Comparison of ENCODE assay signal across 9 mouse cellular contexts in genomic region chr7:67199412-67199811, GRCm38 (mm10). TPM values are rescaled to one million over a fixed set of nuclear protein-coding genes. Genes with fewer than 3 reads are reported as not detected.
DNase-seq lines count a peak whose midpoint lies in the region; ATAC-seq and TF ChIP-seq lines count a peak whose summit lies in the region.
"Had no signal": no experiment of that assay in that cellular context is flagged by ENCODE, and none has a peak within 500 bp of the region (broad histone marks: within the 10 kb centered on the region; RNA-seq: fewer than 3 reads in every experiment).

No protein-coding gene starts in this region.

- no peak overlapping the region for H3K27ac ChIP-seq in heart, embryonic 16.5 days (ENCODE audit: low read length)
- H3K27ac ChIP-seq in left cerebral cortex, adult 2 months = no peak overlapping the region
- H3K27ac ChIP-seq in midbrain, embryonic 16.5 days (ENCODE audit: low read length) = no peak overlapping the region
- H3K27ac ChIP-seq: limb, embryonic 12.5 days had no signal

- 13% methylated on average over 10 of the region's 10 CpGs for WGBS in heart, embryonic 16.5 days
- 19% methylated on average over 10 of the region's 10 CpGs for WGBS in midbrain, embryonic 16.5 days

- no peaks in the 10 kb centered on the region for H3K4me1 ChIP-seq in heart, embryonic 16.5 days (ENCODE audit: control insufficient read depth, insufficient read depth, low read length)
- no peaks in the 10 kb centered on the region for H3K4me1 ChIP-seq in midbrain, embryonic 16.5 days (ENCODE audit: control insufficient read depth, insufficient read depth, low read length)

- ATAC-seq in heart, embryonic 16.5 days (replicated peaks; ENCODE audit: extremely low read depth, insufficient read depth, low FRiP score) = 0 out of 2 replicates have a peak, but pooled peaks have one; percentile 49
- ATAC-seq in midbrain, embryonic 16.5 days = peak; percentile 75

- no peak overlapping the region for H3K9ac ChIP-seq in heart, embryonic 16.5 days (ENCODE audit: low read length)
- no peak overlapping the region for H3K9ac ChIP-seq in midbrain, embryonic 16.5 days (ENCODE audit: low read depth, low read length)
- H3K9ac ChIP-seq: limb, embryonic 12.5 days had no signal

- intact Hi-C loops in heart, postnatal 25 days (cut with DNase I) = loop anchor here (1.0 to 5.0 kb wide), 3 partner anchors 147 to 379 kb away; no protein-coding TSS in a partner anchor
- intact Hi-C loops in left cerebral cortex, adult 2 months (cut with DNase I) = loop anchor here (2.0 to 5.0 kb wide), 2 partner anchors 379 to 487 kb away; no protein-coding TSS in a partner anchor

- 0 out of 2 replicates have a peak, but pooled peaks cover 4% of the 10 kb centered on the region for H3K9me3 ChIP-seq in heart, embryonic 16.5 days (replicated peaks; ENCODE audit: control insufficient read depth, low read length)
- H3K9me3 ChIP-seq in midbrain, embryonic 16.5 days (replicated peaks; ENCODE audit: control insufficient read depth, low read length, poor library complexity, severe bottlenecking) = no peaks in the 10 kb centered on the region
- H3K9me3 ChIP-seq: limb, embryonic 12.5 days had no signal

- H3K4me3 ChIP-seq in heart, embryonic 16.5 days (ENCODE audit: low read length) = no peak overlapping the region
- H3K4me3 ChIP-seq in left cerebral cortex, adult 2 months = no peak overlapping the region
- H3K4me3 ChIP-seq in midbrain, embryonic 16.5 days (ENCODE audit: low read depth, low read length) = no peak overlapping the region
- H3K4me3 ChIP-seq: limb, embryonic 12.5 days had no signal

- H3K36me3 ChIP-seq in heart, embryonic 16.5 days (ENCODE audit: control insufficient read depth, insufficient read depth) = no peaks in the 10 kb centered on the region
- H3K36me3 ChIP-seq in midbrain, embryonic 16.5 days (ENCODE audit: control insufficient read depth, insufficient read depth, low read length) = no peaks in the 10 kb centered on the region
- H3K36me3 ChIP-seq: limb, embryonic 12.5 days had no signal

- peak; percentile 82 for TF ChIP-seq CTCF in left cerebral cortex, adult 2 months (IDR thresholded peaks at IDR 0.05)

- H3K27me3 ChIP-seq in heart, embryonic 16.5 days (ENCODE audit: control insufficient read depth, insufficient read depth, low read length) = no peaks in the 10 kb centered on the region
- no peaks in the 10 kb centered on the region for H3K27me3 ChIP-seq in midbrain, embryonic 16.5 days (ENCODE audit: control insufficient read depth, insufficient read depth, low read depth, low read length)

- no peak overlapping the region for H3K4me2 ChIP-seq in heart, embryonic 16.5 days (ENCODE audit: low read depth, low read length)
- no peak overlapping the region for H3K4me2 ChIP-seq in midbrain, embryonic 16.5 days (ENCODE audit: low read length)
- H3K4me2 ChIP-seq: limb, embryonic 12.5 days had no signal

- DNase-seq in heart, adult 18-20 months = peak; percentile 43 to 81
- DNase-seq in heart, postnatal 25 days (ENCODE audit: low spot score) = no peak
- DNase-seq in adrenal gland, adult 2 months = peak; percentile 68
- DNase-seq in embryo, embryonic 11 days = peak; percentile 67
- DNase-seq in left cerebral cortex, adult 2 months (ENCODE audit: extremely low spot score in 1 of 2, low spot score in 2 of 2) = peak; percentile 64 to 71
- DNase-seq in spleen, postnatal 4 days (ENCODE audit: low spot score in 2 of 2) = peak; percentile 18 to 73

RNA-seq across cellular contexts. Expression of gene Lysmd4, which starts 22.9 kb away (rescaled TPM):
- total RNA-seq in heart, adult 18-20 months (2021) = 10 to 100 TPM; 15.2 to 18.1 TPM
- total RNA-seq in heart, postnatal 25 days (2021) = 10 to 100 TPM; 16.9 to 21.7 TPM
- total RNA-seq in adrenal gland, adult 2 months (2021) = 1 to 10 TPM; 9.1 to 9.7 TPM
- 6.8 and 8.0 TPM in 2 replicates for polyA plus RNA-seq in adrenal gland, adult 2 months (2012; rRNA removed)
- 15.7 and 15.8 TPM in 2 replicates for polyA plus RNA-seq in heart, embryonic 16.5 days (2015; fragmentation: Nextera tagmentation; extraction: Ambion mirVana)
- 10 to 100 TPM; 33.7 to 36.1 TPM for total RNA-seq in left cerebral cortex, adult 2 months (2021)
- polyA plus RNA-seq in midbrain, embryonic 16.5 days (2015; fragmentation: Nextera tagmentation; extraction: Ambion mirVana) = 33.4 and 37.8 TPM in 2 replicates
